8 mouse cellular contexts compared by ENCODE assay signal in genomic region chr2:158178696-158179369, GRCm38 (mm10). TPM values are rescaled to one million over a fixed set of nuclear protein-coding genes. Genes with fewer than 3 reads are reported as not detected.
DNase-seq lines count a peak whose midpoint lies in the region; ATAC-seq and TF ChIP-seq lines count a peak whose summit lies in the region.

No protein-coding gene starts in this region.

- TF ChIP-seq CTCF in E14TG2a.4 (conservative IDR thresholded peaks at IDR 0.05; ENCODE audit: low read length): no peak
- TF ChIP-seq CTCF in forebrain, postnatal 0 days (IDR thresholded peaks at IDR 0.05; ENCODE audit: low read depth): no peak

- H3K4me1 ChIP-seq in E14TG2a.4 (replicated peaks; ENCODE audit: low read depth, low read length): peaks cover 67% of the 10 kb centered on the region
- peaks cover 6% of the 10 kb centered on the region for H3K4me1 ChIP-seq in forebrain, postnatal 0 days (ENCODE audit: insufficient read depth)
- 0 out of 2 replicates have a peak, but pooled peaks cover 6% of the 10 kb centered on the region for H3K4me1 ChIP-seq in hindbrain, embryonic 11.5 days (replicated peaks; ENCODE audit: control insufficient read depth, insufficient read depth, low read length)
- H3K4me1 ChIP-seq in limb, embryonic 14.5 days (ENCODE audit: control insufficient read depth, insufficient read depth, low read length): peaks cover 11% of the 10 kb centered on the region
- peaks cover 17% of the 10 kb centered on the region; the same call in 1 of the 2 replicates for H3K4me1 ChIP-seq in midbrain, embryonic 14.5 days (ENCODE audit: control insufficient read depth, insufficient read depth, low read length)
- H3K4me1 ChIP-seq in stomach, embryonic 16.5 days (ENCODE audit: control insufficient read depth, insufficient read depth, low read length): peaks cover 16% of the 10 kb centered on the region

- TF ChIP-seq POLR2A in limb, embryonic 14.5 days (IDR thresholded peaks at IDR 0.05; ENCODE audit: borderline replicate concordance, extremely low read depth, insufficient read depth, insufficient read length): no peak

- H3K27ac ChIP-seq in forebrain, postnatal 0 days (ENCODE audit: low read depth, low read length): no peak overlapping the region
- no peak overlapping the region for H3K27ac ChIP-seq in hindbrain, embryonic 11.5 days (ENCODE audit: low read depth, low read length)
- H3K27ac ChIP-seq in limb, embryonic 14.5 days (replicated peaks; ENCODE audit: low read depth, low read length): no peak overlapping the region
- no peak overlapping the region for H3K27ac ChIP-seq in midbrain, embryonic 14.5 days (replicated peaks; ENCODE audit: low read depth, low read length)
- peak overlapping the region; percentile 74 for H3K27ac ChIP-seq in stomach, embryonic 16.5 days (ENCODE audit: low read length)

- no peaks in the 10 kb centered on the region for H3K36me3 ChIP-seq in E14TG2a.4 (ENCODE audit: insufficient read depth, low read length)
- H3K36me3 ChIP-seq in forebrain, postnatal 0 days (ENCODE audit: insufficient read depth): no peaks in the 10 kb centered on the region
- H3K36me3 ChIP-seq in hindbrain, embryonic 11.5 days (ENCODE audit: control insufficient read depth, insufficient read depth, low read length): no peaks in the 10 kb centered on the region
- H3K36me3 ChIP-seq in limb, embryonic 14.5 days (ENCODE audit: control insufficient read depth, insufficient read depth, low read length): no peaks in the 10 kb centered on the region
- H3K36me3 ChIP-seq in midbrain, embryonic 14.5 days (ENCODE audit: control insufficient read depth, insufficient read depth, low read length): no peaks in the 10 kb centered on the region
- H3K36me3 ChIP-seq in stomach, embryonic 16.5 days (ENCODE audit: control insufficient read depth, insufficient read depth, low read length): no peaks in the 10 kb centered on the region

- peak overlapping the region; percentile 32; the same call in 1 of the 2 replicates for H3K4me3 ChIP-seq in E14TG2a.4 (replicated peaks; ENCODE audit: low read length)
- no peak overlapping the region; the same call in 1 of the 2 replicates for H3K4me3 ChIP-seq in forebrain, postnatal 0 days (ENCODE audit: low read depth, low read length)
- H3K4me3 ChIP-seq in hindbrain, embryonic 11.5 days (ENCODE audit: low read depth, low read length): peak overlapping the region; percentile 24
- H3K4me3 ChIP-seq in limb, embryonic 14.5 days (replicated peaks; ENCODE audit: low read length): peak overlapping the region; percentile 30
- H3K4me3 ChIP-seq in midbrain, embryonic 14.5 days (replicated peaks; ENCODE audit: low read depth, low read length): peak overlapping the region; percentile 17; the same call in 1 of the 2 replicates
- H3K4me3 ChIP-seq in stomach, embryonic 16.5 days (replicated peaks; ENCODE audit: low read length): peak overlapping the region; percentile 38

- H3K9me3 ChIP-seq in E14TG2a.4 (ENCODE audit: low read length): peaks cover 8% of the 10 kb centered on the region; the same call in 1 of the 2 replicates
- no peaks in the 10 kb centered on the region for H3K9me3 ChIP-seq in forebrain, postnatal 0 days (ENCODE audit: low read length)
- H3K9me3 ChIP-seq in hindbrain, embryonic 11.5 days (ENCODE audit: control insufficient read depth, low read length): no peaks in the 10 kb centered on the region
- no peaks in the 10 kb centered on the region for H3K9me3 ChIP-seq in limb, embryonic 14.5 days (ENCODE audit: control insufficient read depth, low read length)
- H3K9me3 ChIP-seq in midbrain, embryonic 14.5 days (ENCODE audit: control insufficient read depth, low read length): no peaks in the 10 kb centered on the region
- H3K9me3 ChIP-seq in stomach, embryonic 16.5 days (replicated peaks; ENCODE audit: control insufficient read depth, low read length): 0 out of 2 replicates have a peak, but pooled peaks cover 3% of the 10 kb centered on the region

- peak; percentile 84 to 94 for DNase-seq in adrenal gland, postnatal 36 days
- no peak for DNase-seq in forebrain, postnatal 0 days
- peak; percentile 77 for DNase-seq in hindbrain, embryonic 11.5 days (ENCODE audit: low spot score)
- DNase-seq in limb, embryonic 14.5 days (ENCODE audit: low spot score): peak; percentile 62
- DNase-seq in midbrain, embryonic 14.5 days: peak; percentile 60
- no peak for DNase-seq in frontal cortex, postnatal 10 days (ENCODE audit: low spot score in 2 of 2)

- no peak overlapping the region for H3K9ac ChIP-seq in forebrain, postnatal 0 days
- no peak overlapping the region for H3K9ac ChIP-seq in hindbrain, embryonic 11.5 days (ENCODE audit: low read depth, low read length)
- H3K9ac ChIP-seq in limb, embryonic 14.5 days (ENCODE audit: low read depth, low read length, severe bottlenecking): peak overlapping the region; percentile 48
- no peak overlapping the region for H3K9ac ChIP-seq in midbrain, embryonic 14.5 days (replicated peaks; ENCODE audit: low read length)
- H3K9ac ChIP-seq in stomach, embryonic 16.5 days (ENCODE audit: low read length): peak overlapping the region; percentile 59

- WGBS in forebrain, postnatal 0 days: 10% methylated on average over 18 of the region's 19 CpGs
- 9% methylated on average over 15 of the region's 19 CpGs for WGBS in hindbrain, embryonic 11.5 days
- WGBS in limb, embryonic 14.5 days: 9% methylated on average over 16 of the region's 19 CpGs
- WGBS in midbrain, embryonic 14.5 days: 7% methylated on average over 19 of the region's 19 CpGs
- 7% methylated on average over 18 of the region's 19 CpGs for WGBS in stomach, embryonic 16.5 days

- H3K4me2 ChIP-seq in forebrain, postnatal 0 days (ENCODE audit: low read depth): peak overlapping the region; percentile 32
- peak overlapping the region; percentile 37 for H3K4me2 ChIP-seq in hindbrain, embryonic 11.5 days (replicated peaks; ENCODE audit: low read depth, low read length)
- H3K4me2 ChIP-seq in limb, embryonic 14.5 days (replicated peaks; ENCODE audit: low read depth, low read length, severe bottlenecking): peak overlapping the region; percentile 59
- H3K4me2 ChIP-seq in midbrain, embryonic 14.5 days (ENCODE audit: low read length): peak overlapping the region; percentile 45
- H3K4me2 ChIP-seq in stomach, embryonic 16.5 days (ENCODE audit: low read depth, low read length): peak overlapping the region; percentile 55

- ATAC-seq in forebrain, postnatal 0 days: peak; percentile 49; the same call in 1 of the 2 replicates
- ATAC-seq in hindbrain, embryonic 11.5 days (ENCODE audit: low FRiP score): peak; percentile 77
- peak; percentile 88 for ATAC-seq in limb, embryonic 14.5 days (ENCODE audit: low FRiP score, low read depth)
- ATAC-seq in midbrain, embryonic 14.5 days (ENCODE audit: low FRiP score, low TSS enrichment): peak; percentile 62; the same call in 1 of the 2 replicates
- peak; percentile 87 for ATAC-seq in stomach, embryonic 16.5 days (ENCODE audit: insufficient read depth, low FRiP score)

- 0 out of 2 replicates have a peak, but pooled peaks cover 5% of the 10 kb centered on the region for H3K27me3 ChIP-seq in E14TG2a.4 (ENCODE audit: insufficient read depth, low read length)
- no peaks in the 10 kb centered on the region for H3K27me3 ChIP-seq in forebrain, postnatal 0 days (ENCODE audit: insufficient read depth, low read length)
- H3K27me3 ChIP-seq in hindbrain, embryonic 11.5 days (ENCODE audit: control insufficient read depth, insufficient read depth, low read length): no peaks in the 10 kb centered on the region
- no peaks in the 10 kb centered on the region for H3K27me3 ChIP-seq in limb, embryonic 14.5 days (ENCODE audit: control insufficient read depth, insufficient read depth, low read length)
- no peaks in the 10 kb centered on the region for H3K27me3 ChIP-seq in midbrain, embryonic 14.5 days (ENCODE audit: control insufficient read depth, insufficient read depth, low read length)
- no peaks in the 10 kb centered on the region for H3K27me3 ChIP-seq in stomach, embryonic 16.5 days (ENCODE audit: control insufficient read depth, insufficient read depth, low read length)

RNA-seq across cellular contexts. Expression of gene Tgm2, which starts 32.6 kb away (rescaled TPM):
- total RNA-seq in adrenal gland, postnatal 36 days (2021): 10 to 100 TPM; 44.6 to 85.9 TPM
- 9.1 and 13.0 TPM in 2 replicates for total RNA-seq in forebrain, postnatal 0 days (2014; rRNA removed)
- 6.1 TPM in 2 replicates for polyA plus RNA-seq in forebrain, postnatal 0 days (2015; fragmentation: Nextera tagmentation; extraction: Ambion mirVana)
- 4.2 and 4.3 TPM in 2 replicates for polyA plus RNA-seq in hindbrain, embryonic 11.5 days (2014; fragmentation: Nextera tagmentation; extraction: Ambion mirVana)
- polyA plus RNA-seq in limb, embryonic 14.5 days (2012; rRNA removed): 12.1 and 14.8 TPM in 2 replicates
- polyA plus RNA-seq in limb, embryonic 14.5 days (2014; fragmentation: Nextera tagmentation; extraction: Ambion mirVana): 6.7 and 6.9 TPM in 2 replicates
- 0.77 and 6.8 TPM in 2 replicates for polyA plus RNA-seq in midbrain, embryonic 14.5 days (2014; fragmentation: Nextera tagmentation; extraction: Ambion mirVana)
- polyA plus RNA-seq in stomach, embryonic 16.5 days (2015; fragmentation: Nextera tagmentation; extraction: Ambion mirVana): 123 and 133 TPM in 2 replicates

RNA-seq across cellular contexts. Expression of gene D630003M21Rik, which starts 50.2 kb away (rescaled TPM):
- total RNA-seq in adrenal gland, postnatal 36 days (2021): 1 to 10 TPM; 1.7 TPM
- 5.4 and 6.6 TPM in 2 replicates for total RNA-seq in forebrain, postnatal 0 days (2014; rRNA removed)
- polyA plus RNA-seq in forebrain, postnatal 0 days (2015; fragmentation: Nextera tagmentation; extraction: Ambion mirVana): 1.6 and 1.9 TPM in 2 replicates
- polyA plus RNA-seq in hindbrain, embryonic 11.5 days (2014; fragmentation: Nextera tagmentation; extraction: Ambion mirVana): 1.9 and 2.3 TPM in 2 replicates
- 19.2 and 28.5 TPM in 2 replicates for polyA plus RNA-seq in limb, embryonic 14.5 days (2012; rRNA removed)
- polyA plus RNA-seq in limb, embryonic 14.5 days (2014; fragmentation: Nextera tagmentation; extraction: Ambion mirVana): 12.7 and 15.5 TPM in 2 replicates
- 0.97 and 1.4 TPM in 2 replicates for polyA plus RNA-seq in midbrain, embryonic 14.5 days (2014; fragmentation: Nextera tagmentation; extraction: Ambion mirVana)
- polyA plus RNA-seq in stomach, embryonic 16.5 days (2015; fragmentation: Nextera tagmentation; extraction: Ambion mirVana): 4.7 and 5.4 TPM in 2 replicates

Comparison
In these comparisons a context has a peak if more than half of its experiments do, and no peak if none do; other contexts are left out.
1. DNase-seq: peak in adrenal gland, postnatal 36 days (2 of 2), hindbrain, embryonic 11.5 days (single experiment), limb, embryonic 14.5 days (single experiment) and midbrain, embryonic 14.5 days (single experiment); none in forebrain, postnatal 0 days (single experiment) and frontal cortex, postnatal 10 days (0 of 2).
2. H3K9ac ChIP-seq: peak in limb, embryonic 14.5 days (single experiment) and stomach, embryonic 16.5 days (single experiment); none in forebrain, postnatal 0 days (single experiment), hindbrain, embryonic 11.5 days (single experiment) and midbrain, embryonic 14.5 days (single experiment).
3. Peak in every context shown above with its lines, with median percentiles within 50 percentile points of each other: ATAC-seq and H3K4me2 ChIP-seq.